Mouse (Mus musculus): Measurements from ENCODE around the gene Foxo6.

DNA sequence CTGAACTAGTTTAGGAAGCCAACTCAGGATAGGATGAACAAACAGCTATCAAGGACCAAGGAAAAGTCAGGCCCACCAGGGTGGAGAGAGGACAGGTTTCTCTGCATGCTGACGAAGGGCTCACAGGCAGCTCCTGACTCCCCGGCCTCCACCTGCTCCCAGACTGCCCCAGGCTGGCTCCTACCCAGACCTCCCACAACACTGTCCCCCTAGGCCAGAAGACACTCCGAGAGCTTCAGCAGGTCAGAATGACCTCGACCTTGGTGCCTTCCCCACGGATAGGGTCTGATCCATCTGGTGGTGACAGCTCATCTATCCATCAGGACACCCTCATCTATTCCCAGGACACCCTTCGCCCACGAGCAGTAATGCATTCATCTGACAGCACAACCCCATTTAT lies 13.6 kb downstream of the Foxo6 start:
- TF ChIP-seq CTCF (IDR thresholded peaks at IDR 0.05; ENCODE audit: low read depth, low read length) = no peak
- no peak for TF ChIP-seq GATA1 (IDR thresholded peaks at IDR 0.05; ENCODE audit: borderline replicate concordance, low read length)
- TF ChIP-seq TAL1 (conservative IDR thresholded peaks at IDR 0.05; ENCODE audit: low read depth, low read length) = no peak
- no peak for TF ChIP-seq POLR2AphosphoS5 (IDR thresholded peaks at IDR 0.05; ENCODE audit: insufficient replicate concordance, low read depth, low read length)
- TF ChIP-seq GATA2 (IDR thresholded peaks at IDR 0.05; ENCODE audit: borderline replicate concordance, low read depth, low read length) = no peak
